Mouse (Mus musculus): ENCODE results near the gene Nyx.

Gene Nyx

GRCm38 (mm10) chrX:13494892-13495703, 29.2 kb downstream of the Nyx start:
- no peak for DNase-seq

GRCm38 (mm10) chrX:13500284-13500683, 34.4 kb downstream of the Nyx start:
- DNase-seq, result no peak

GRCm38 (mm10) chrX:13502862-13503375, 37.0 kb downstream of the Nyx start:
- DNase-seq, result no peak

DNA sequence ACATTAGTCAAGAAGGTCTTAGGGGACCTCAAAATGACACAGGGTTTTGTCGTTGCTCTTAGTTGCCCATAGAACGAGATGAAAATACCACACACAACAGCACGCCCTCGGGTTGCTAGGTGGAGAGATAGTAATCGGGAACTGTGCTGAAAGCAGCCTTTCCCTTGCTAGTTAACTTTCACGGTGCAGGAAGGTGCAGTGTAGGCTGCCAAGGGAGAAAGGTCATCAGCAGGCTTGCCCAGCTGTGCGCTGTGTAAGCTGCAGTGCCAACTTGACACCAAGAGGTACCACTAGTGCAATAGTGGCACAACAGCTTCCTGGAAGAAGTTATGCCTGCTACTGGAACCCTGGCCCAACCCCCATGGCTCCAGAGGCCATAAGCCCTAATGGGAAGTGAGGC, 38.5 kb downstream of the Nyx start:
- DNase-seq, result no peak

DNA sequence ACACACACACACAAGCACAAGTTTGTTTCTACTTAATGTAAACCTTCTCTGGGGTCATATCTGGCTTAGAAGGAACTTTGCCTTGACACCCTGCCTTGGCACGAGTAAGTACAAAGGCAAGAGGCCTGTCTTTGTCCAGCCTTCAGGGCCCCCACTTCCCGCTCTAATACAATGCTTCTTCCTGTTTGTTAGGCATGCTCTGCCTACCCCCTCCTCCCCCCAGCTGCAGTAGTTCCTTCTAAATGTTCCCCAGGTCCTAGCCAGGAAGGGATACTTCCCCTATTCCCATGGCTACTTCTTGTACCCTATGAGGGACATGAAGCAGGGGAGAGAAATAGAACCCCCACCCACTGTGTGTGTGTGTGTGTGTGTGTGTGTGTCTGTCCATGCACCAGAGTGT, 40.5 kb downstream of the Nyx start:
- DNase-seq, result no peak

- no peak for DNase-seq
Measured at GRCm38 (mm10) chrX:13513127-13513526, 47.2 kb downstream of the Nyx start.

DNA sequence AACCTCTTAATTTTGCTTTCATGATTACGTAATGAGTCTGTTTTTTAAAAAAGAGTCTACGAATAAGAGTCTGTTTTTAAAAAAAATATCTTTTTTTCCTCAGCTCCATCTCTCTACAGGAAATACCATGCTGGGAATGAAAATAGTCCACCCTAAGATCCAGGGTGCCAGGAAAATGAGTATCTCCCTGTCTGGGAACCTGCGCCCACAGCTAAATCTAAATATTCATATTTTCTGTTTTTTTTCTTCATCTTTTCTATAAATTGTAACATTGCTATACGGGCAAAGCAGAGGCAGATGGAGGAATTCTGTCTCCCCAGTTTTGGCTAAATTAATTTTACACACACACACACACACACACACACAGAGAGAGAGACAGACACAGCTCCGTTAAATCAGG, 48.0 kb downstream of the Nyx start:
- DNase-seq, result no peak

GRCm38 (mm10) chrX:13516451-13516850, 50.5 kb downstream of the Nyx start:
- no peak for DNase-seq

DNA sequence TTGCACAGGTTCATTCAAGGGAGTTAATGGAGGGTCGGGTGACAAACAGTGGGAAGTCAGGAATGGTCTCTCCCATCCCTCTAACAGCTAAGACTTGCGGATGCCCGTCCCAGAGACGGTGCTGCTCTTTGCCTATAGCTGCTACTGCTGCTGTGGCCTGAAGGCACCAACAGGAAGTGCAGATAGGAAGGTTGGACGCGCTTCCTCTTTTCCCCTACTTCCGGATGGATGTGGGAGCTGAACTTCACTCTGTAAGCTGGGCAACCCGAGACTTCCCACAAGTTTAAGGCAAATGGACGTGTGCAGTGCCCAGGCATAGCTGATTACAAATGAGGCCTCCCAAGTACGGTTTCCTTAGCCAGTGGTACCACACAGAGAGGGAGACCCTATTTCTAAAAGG, 52.1 kb downstream of the Nyx start:
- no peak for DNase-seq

- DNase-seq, result no peak
Measured at GRCm38 (mm10) chrX:13518781-13519407, 53.0 kb downstream of the Nyx start.

DNA sequence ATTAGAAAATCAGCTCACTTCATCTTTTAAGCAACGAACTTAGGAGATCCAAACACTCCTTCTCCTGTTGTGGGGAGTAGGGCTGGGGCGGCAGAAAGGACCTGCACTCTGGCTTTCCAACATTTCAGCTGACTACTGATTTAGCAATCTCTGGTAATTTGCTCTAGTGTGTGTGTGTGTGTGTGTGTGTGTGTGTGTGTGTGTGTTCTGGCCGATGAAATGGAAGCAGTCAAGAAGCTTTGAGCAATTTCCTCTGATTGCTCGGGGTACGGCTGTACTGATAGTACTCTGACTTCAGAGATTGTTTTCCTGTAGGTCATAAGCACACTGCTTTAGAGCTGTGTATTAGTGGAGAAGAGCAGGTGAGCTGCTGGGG, 53.5 kb downstream of the Nyx start:
- no peak for DNase-seq

DNA sequence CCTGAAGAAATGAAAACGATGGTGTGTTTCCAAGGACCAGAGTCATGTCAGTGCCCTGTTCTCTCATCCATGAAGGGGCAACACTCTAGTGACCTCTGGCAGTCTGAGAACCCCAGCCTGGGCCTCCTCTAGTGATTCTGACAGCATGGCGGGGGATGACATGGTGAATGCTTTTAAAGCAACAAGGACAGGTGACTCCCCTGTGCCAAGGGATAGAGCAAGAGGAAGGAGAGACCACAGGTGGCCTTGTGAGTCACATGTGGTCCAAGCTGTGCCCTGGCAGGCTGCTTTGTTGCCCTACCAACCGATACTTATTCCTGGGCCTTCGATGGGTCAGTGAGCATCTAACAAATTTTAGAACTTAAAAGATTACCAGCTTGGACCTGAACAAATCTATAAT, 54.7 kb downstream of the Nyx start:
- no peak for DNase-seq

DNA sequence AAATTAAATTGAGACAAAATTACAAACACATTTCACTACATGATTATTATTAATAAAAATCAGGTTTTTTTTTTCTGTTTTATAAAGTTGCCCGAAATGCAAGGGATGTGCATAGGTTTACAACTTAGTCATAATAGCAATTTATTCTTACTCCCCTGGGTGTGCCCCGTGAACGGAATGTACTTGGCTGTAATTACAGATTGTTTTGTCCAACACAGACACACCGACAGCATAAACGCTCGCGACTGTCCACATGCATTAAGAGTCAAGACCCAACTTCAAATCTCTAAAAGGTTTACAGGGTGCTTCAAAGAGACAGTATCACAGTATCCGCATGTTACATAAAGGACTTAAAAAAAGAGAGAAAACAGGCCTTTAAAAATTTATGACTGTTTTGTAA, 55.4 kb downstream of the Nyx start:
- DNase-seq, result no peak
